Mouse (Mus musculus) liver, adult 2 months (tissue): Measurements from ENCODE around the gene Dnah2.

ENCODE experiments used
- CTCF ChIP-seq: fragments of 200-500 bp; IDR thresholded peaks from 2 replicates; pipeline ENCODE4 v1.5.1; 2011; ENCODE audit warnings: low read depth, low read length, control low read depth
- POLR2A ChIP-seq: fragments of 200-500 bp; IDR thresholded peaks from 2 replicates; pipeline ENCODE4 v1.6.1; 2011; ENCODE audit warnings: low read length, control low read depth; ENCODE audit not compliant: insufficient read depth; ENCODE audit errors: extremely low read depth

DNA sequence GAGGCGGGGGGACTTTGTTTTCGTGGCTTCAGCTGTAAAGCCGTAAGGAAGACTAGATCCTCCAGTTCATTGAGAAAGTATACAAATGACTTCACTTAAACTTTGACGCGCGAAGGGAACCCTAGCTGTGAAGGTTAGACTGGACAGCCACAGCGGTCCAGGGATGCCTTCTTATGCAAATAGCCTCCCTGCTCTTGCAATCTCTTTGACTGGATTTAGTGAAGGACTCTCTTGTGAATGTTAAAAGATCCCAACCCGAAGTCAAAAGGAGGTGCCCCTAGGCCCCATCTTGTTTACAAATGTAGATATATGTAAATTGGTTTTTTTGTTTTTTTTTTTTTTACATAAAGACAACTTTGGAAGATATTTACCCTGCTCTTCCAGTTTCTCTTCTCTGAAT lies 32.9 kb upstream of the Dnah2 start:
- no peak for TF ChIP-seq POLR2A
- TF ChIP-seq CTCF: no peak
